Mouse (Mus musculus) liver, adult 2 months (tissue): ENCODE results near the gene D16Ertd472e. TPM values are rescaled to one million over a fixed set of nuclear protein-coding genes. Genes with fewer than 3 reads are reported as not detected.

Experiments
- DNase-seq: peaks from one replicate; pipeline ENCODE4 v3.0.0-alpha.2; 2011; ENCODE audit warnings: low read depth, low spot score; ENCODE audit errors: extremely low read depth
- H3K27ac ChIP-seq: fragments of 200-500 bp; replicated peaks from 2 replicates; pipeline ENCODE4 v1.5.1; 2012; ENCODE audit warnings: low read depth, mild to moderate bottlenecking, control low read depth, inconsistent platforms, low read length; ENCODE audit not compliant: insufficient read depth
- H3K27me3 ChIP-seq: fragments of 200-500 bp; 2 replicates; pipeline ENCODE4 v1.6.1; 2012; ENCODE audit warnings: mild to moderate bottlenecking, moderate library complexity, low read length, inconsistent platforms; ENCODE audit not compliant: control insufficient read depth, insufficient read depth
- H3K36me3 ChIP-seq: fragments of 200-500 bp; 2 replicates; pipeline ENCODE4 v1.6.1; 2012; ENCODE audit warnings: low read length, inconsistent platforms; ENCODE audit not compliant: control insufficient read depth, insufficient read depth
- H3K4me1 ChIP-seq: fragments of 200-500 bp; 2 replicates; pipeline ENCODE4 v1.6.1; 2011; ENCODE audit warnings: low read length; ENCODE audit not compliant: control insufficient read depth, insufficient read depth
- H3K4me3 ChIP-seq: fragments of 200-500 bp; 2 replicates; pipeline ENCODE4 v1.5.1; 2011; ENCODE audit warnings: low read depth, mild to moderate bottlenecking, control low read depth, low read length, moderate library complexity; ENCODE audit not compliant: insufficient read depth
- H3K79me2 ChIP-seq: fragments of 200-500 bp; 2 replicates; pipeline ENCODE4 v1.6.1; 2012; ENCODE audit warnings: inconsistent platforms, mild to moderate bottlenecking, low read length, moderate library complexity; ENCODE audit not compliant: control insufficient read depth, insufficient read depth
- H3K9ac ChIP-seq: fragments of 200-500 bp; 2 replicates; pipeline ENCODE4 v1.6.1; 2012; ENCODE audit warnings: low read depth, mild to moderate bottlenecking, control low read depth, inconsistent platforms, low read length
- CTCF ChIP-seq: fragments of 200-500 bp; IDR thresholded peaks from 2 replicates; pipeline ENCODE4 v1.5.1; 2011; ENCODE audit warnings: low read depth, low read length, control low read depth
- POLR2A ChIP-seq: fragments of 200-500 bp; IDR thresholded peaks from 2 replicates; pipeline ENCODE4 v1.6.1; 2011; ENCODE audit warnings: low read length, control low read depth; ENCODE audit not compliant: insufficient read depth; ENCODE audit errors: extremely low read depth
- WGBS: fragments of 180-500 bp; shearing (Covaris S2); methylation state at CpG from one replicate; pipeline ENCODE4 v1.1.7; 2018; 5-methylcytosine and 5-hydroxymethylcytosine counted together
- polyA plus RNA-seq: library from polyadenylated mRNA; depleted of rRNA; stranded (reverse); fragments of >200 nt; gene quantifications from 2 replicates; pipeline ENCODE4 v1.2.3, GENCODE M21; 2012
- total RNA-seq: library from RNA; depleted of rRNA; stranded (reverse); fragments of >200 nt; gene quantifications from 2 replicates; pipeline ENCODE4 v1.2.3, GENCODE M21; 2014

The D16Ertd472e gene
- total and polyA plus RNA-seq, 2 experiments = 3.6 to 6.1 TPM

DNA sequence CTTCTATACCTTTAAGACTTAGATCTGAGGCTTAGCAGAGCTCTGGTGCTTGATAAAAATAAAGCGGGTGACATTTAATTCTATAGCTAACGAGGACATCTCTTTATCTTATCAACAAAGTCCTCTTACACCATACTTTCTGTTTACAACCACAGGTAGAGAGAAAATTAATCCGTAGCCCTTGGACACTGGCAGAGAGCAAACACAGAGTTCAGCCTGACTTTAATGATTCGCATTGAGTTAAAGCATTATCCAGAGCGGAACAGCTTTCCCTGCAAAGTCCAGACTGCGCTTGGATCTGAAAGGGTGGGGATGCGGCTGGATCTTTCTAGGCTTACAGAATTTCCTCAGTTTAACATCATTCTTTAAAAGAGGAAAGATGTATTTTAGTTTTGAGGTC, 10.1 kb upstream of the D16Ertd472e start:
- no peak overlapping the region for H3K27ac ChIP-seq
- H3K36me3 ChIP-seq = no peaks in the 10 kb centered on the region
- 28% methylated on average over 7 of the region's 7 CpGs for WGBS

DNA sequence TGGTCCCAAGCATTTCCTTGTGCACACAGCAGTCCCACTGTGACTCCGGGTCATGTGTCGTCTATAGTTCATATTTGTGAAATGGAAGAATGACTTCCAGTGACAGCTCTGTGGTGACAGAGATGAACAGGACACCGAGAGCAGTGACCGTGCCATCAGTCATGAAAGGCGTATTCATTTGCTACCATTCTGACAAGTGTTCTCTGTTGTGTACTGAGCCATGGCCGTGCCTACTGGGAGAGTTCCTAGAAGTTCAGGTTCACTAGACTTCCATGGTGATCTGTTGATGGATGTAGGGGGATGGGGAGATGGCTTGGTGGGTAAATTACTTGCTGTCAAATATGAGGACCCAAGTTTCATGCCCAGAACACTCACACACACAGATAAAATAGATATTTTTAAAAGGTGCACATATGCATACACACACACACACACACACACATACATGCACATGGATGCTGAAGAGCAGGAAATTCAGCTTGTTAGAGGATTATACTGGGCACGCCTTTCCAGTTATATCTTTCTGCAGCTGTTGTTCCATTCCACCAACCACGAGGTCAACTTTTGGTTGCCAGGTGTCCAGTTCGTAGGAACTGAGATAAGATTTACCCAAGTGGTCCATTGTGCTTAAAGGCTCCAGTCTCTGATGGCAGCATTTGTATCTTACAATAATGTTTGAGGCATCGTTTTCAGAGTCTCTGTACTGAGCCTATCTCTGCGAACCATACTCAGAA, 9.3 kb upstream of the D16Ertd472e start:
- Histone ChIP-seq H3K27ac (no peak overlapping the region), H3K4me3 (no peak overlapping the region), H3K36me3 (no peaks in the 10 kb centered on the region), H3K79me2 (no peaks in the 10 kb centered on the region), H3K27me3 (no peaks in the 10 kb centered on the region), H3K4me1 (no peaks in the 10 kb centered on the region), H3K9ac (no peak overlapping the region)
- TF ChIP-seq CTCF (no peak), POLR2A (no peak)
- DNase-seq = no peak
- WGBS = 81% methylated on average over 11 of the region's 11 CpGs

More for the DNA sequence above, 10.1 kb upstream of the D16Ertd472e start:
- H3K27me3 ChIP-seq = no peaks in the 10 kb centered on the region
- no peaks in the 10 kb centered on the region for H3K4me1 ChIP-seq
- H3K79me2 ChIP-seq = no peaks in the 10 kb centered on the region
- H3K4me3 ChIP-seq = no peak overlapping the region
- DNase-seq = no peak
- no peak for TF ChIP-seq POLR2A
- TF ChIP-seq CTCF = no peak
- H3K9ac ChIP-seq = no peak overlapping the region

DNA sequence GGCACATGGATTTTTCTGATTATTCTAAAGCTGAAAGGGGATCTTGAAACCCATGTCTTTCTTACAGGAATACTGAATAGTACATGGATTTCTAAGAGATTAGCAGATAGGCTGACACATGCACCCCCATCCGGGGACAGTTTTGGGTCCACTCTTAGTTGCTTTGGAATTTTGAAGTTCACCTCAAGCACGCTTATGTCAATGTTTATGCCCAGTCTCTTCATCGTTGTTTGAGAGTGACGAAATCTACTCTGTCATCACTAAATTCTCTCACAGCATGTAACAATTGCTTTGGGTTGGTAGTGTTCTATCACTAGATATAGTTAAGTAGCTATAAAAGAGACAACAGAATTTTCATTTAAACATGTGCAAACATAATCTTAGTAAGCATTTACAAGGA, 8.7 kb upstream of the D16Ertd472e start:
- H3K79me2 ChIP-seq = no peaks in the 10 kb centered on the region
- TF ChIP-seq POLR2A (no peak), CTCF (no peak)
- WGBS = 26% methylated on average over 4 of the region's 4 CpGs

DNA sequence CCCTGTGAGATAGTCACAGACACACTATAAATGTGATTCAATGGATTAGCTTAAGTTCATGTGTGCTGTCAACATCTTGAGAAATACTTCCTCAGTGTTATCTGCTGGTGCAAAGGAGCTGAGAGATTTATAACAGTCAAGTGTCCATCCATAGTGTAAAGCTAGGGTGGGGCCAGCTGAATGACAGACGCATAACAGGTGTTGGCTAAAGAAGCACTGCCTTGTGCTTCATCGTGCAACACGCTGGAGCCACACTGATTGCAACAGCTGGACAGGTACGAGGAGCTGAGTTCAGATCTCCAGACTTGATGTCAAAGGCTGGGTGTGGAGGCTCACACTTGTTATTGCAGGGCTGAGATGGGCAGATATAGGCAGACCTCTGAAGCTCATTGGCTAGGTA, 7.5 kb upstream of the D16Ertd472e start:
- TF ChIP-seq POLR2A (no peak), CTCF (no peak)
- WGBS = 95% methylated on average over 4 of the region's 4 CpGs
- H3K9ac ChIP-seq = no peak overlapping the region
- no peak for DNase-seq
- no peaks in the 10 kb centered on the region for H3K79me2 ChIP-seq
- no peaks in the 10 kb centered on the region for H3K36me3 ChIP-seq
- no peaks in the 10 kb centered on the region for H3K27me3 ChIP-seq
- no peak overlapping the region for H3K4me3 ChIP-seq
- no peaks in the 10 kb centered on the region for H3K4me1 ChIP-seq
- H3K27ac ChIP-seq = no peak overlapping the region

More for the DNA sequence above, 8.7 kb upstream of the D16Ertd472e start:
- no peak for DNase-seq
- no peak overlapping the region for H3K27ac ChIP-seq
- H3K27me3 ChIP-seq = no peaks in the 10 kb centered on the region
- H3K36me3 ChIP-seq = no peaks in the 10 kb centered on the region
- H3K9ac ChIP-seq = no peak overlapping the region
- no peak overlapping the region for H3K4me3 ChIP-seq
- H3K4me1 ChIP-seq = no peaks in the 10 kb centered on the region

DNA sequence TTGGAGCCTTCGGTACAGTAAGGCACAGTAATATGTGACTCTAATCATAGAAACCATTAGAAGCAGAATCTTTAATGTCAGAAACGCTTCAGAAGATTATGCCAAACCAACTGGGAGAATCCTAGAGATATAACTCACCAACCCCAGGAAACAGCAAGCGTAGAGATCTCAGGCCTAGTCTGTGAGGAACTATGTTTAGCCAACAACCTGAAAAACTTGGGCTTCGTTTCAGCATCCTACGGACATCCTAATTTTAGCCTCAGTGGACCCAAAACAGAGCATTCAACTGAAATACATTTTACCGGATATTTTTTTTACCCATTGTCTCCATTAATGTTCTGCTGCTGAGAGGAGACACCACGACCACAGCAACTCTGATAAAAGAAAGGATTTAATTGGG, 3.9 kb upstream of the D16Ertd472e start:
- WGBS = 97% methylated on average over 7 of the region's 7 CpGs
- no peaks in the 10 kb centered on the region for H3K36me3 ChIP-seq
- peaks cover 5% of the 10 kb centered on the region; the same call in 1 of the 2 replicates for H3K4me1 ChIP-seq
- no peak for TF ChIP-seq CTCF
- TF ChIP-seq POLR2A = no peak
- no peaks in the 10 kb centered on the region for H3K27me3 ChIP-seq
- H3K79me2 ChIP-seq = no peaks in the 10 kb centered on the region
- no peak for DNase-seq
- no peak overlapping the region for H3K4me3 ChIP-seq
- no peak overlapping the region for H3K27ac ChIP-seq
- H3K9ac ChIP-seq = no peak overlapping the region

DNA sequence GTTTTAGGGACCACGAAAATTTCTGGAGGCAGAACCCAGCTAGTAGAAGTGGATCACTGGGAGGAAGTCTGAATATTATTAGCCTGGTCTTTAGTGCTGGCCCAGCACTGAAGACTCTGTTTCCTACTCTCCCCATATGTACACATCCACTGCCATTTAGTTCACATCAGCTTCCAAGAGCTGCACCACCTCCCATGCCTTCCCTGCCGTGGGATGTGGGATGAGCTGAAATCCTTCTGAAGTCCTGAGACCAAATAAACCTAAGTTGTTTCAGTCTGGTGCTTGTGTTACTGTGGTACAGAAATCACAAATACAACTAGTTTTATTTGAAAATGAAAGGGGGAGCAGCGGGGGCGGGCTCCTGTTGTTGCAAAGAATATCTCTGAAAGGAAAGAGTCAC, 2.9 kb upstream of the D16Ertd472e start:
- TF ChIP-seq POLR2A (no peak), CTCF (no peak)
- Histone ChIP-seq H3K4me3 (no peak overlapping the region), H3K36me3 (no peaks in the 10 kb centered on the region), H3K27me3 (no peaks in the 10 kb centered on the region), H3K9ac (no peak overlapping the region), H3K4me1 (peaks cover 7% of the 10 kb centered on the region; the same call in 1 of the 2 replicates), H3K79me2 (no peaks in the 10 kb centered on the region; the same call in 1 of the 2 replicates), H3K27ac (no peak overlapping the region)
- no peak for DNase-seq
- 94% methylated on average over 4 of the region's 4 CpGs for WGBS
